Mouse (Mus musculus): ENCODE results near the gene Gch1.

DNA sequence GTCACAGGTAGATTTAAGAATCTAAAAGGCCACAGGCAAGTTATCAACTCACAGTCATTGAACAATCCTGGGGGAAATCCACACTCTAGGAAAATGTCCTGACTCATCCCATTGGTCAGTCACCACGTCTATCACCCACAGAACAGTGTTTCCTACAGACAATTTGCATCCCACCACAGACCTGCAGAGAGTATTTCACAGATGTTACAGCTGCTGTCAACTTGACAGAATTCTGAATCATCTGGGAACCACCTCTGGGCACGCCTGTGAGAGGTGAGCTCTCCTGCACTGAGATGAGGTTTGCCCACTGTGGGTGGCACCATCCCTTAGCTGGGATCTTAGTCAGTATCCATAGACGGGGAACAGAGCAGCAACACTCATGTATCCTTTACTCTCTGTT is 81.8 kb downstream of the Gch1 start:
- no peak for TF ChIP-seq CTCF (IDR thresholded peaks at IDR 0.05; ENCODE audit: low read depth, low read length)
- TF ChIP-seq POLR2A (IDR thresholded peaks at IDR 0.05; ENCODE audit: insufficient read depth, low read length): no peak

Data from ES-Bruce4 (cell line).